Mouse (Mus musculus) adrenal gland, adult (tissue): ENCODE data around the gene Olfr1367.

Experiments used
- DNase-seq, 2 experiments: peaks; one replicate each; pipeline ENCODE4 v3.0.0; 2022 to 2023; ENCODE audit warnings: low spot score in 1 of 2; ENCODE audit not compliant: inconsistent age in 2 of 2

Gene Olfr1367

GRCm38 (mm10) chr13:21395623-21396022, 48.9 kb downstream of the Olfr1367 start:
- no peak for DNase-seq

GRCm38 (mm10) chr13:21396048-21396447, 49.3 kb downstream of the Olfr1367 start:
- DNase-seq, result peak; percentile 25 to 78

GRCm38 (mm10) chr13:21397486-21397885, 50.8 kb downstream of the Olfr1367 start:
- DNase-seq, result no peak
